Mouse (Mus musculus) cerebellum, adult 2 months (tissue): ENCODE data around the gene Fam45a. TPM values are rescaled to one million over a fixed set of nuclear protein-coding genes. Genes with fewer than 3 reads are reported as not detected.
A peak's percentile ranks its signal among the peaks of the same experiment; 100 is the strongest.

Experiments used
- DNase-seq, 2 experiments: peaks; one replicate each; pipeline ENCODE4 v3.0.0; 2021
- H3K27ac ChIP-seq: fragments of 200-500 bp; 2 replicates; pipeline ENCODE4 v1.5.1; 2012; ENCODE audit warnings: low read length, control low read depth, inconsistent platforms; ENCODE audit not compliant: insufficient read depth
- H3K27me3 ChIP-seq: fragments of 200-500 bp; 2 replicates; pipeline ENCODE4 v1.6.1; 2012; ENCODE audit warnings: inconsistent platforms, mild to moderate bottlenecking, low read length, moderate library complexity; ENCODE audit not compliant: control insufficient read depth, insufficient read depth
- H3K4me1 ChIP-seq: fragments of 200-500 bp; 2 replicates; pipeline ENCODE4 v1.6.1; 2011; ENCODE audit warnings: low read length; ENCODE audit not compliant: control insufficient read depth, insufficient read depth
- H3K4me3 ChIP-seq: fragments of 200-500 bp; replicated peaks from 2 replicates; pipeline ENCODE3; 2011; ENCODE audit warnings: mild to moderate bottlenecking, low read depth, low read length, control low read depth; ENCODE audit not compliant: insufficient read depth
- CTCF ChIP-seq: fragments of 200-500 bp; IDR thresholded peaks from 2 replicates; pipeline ENCODE4 v1.5.1; 2011; ENCODE audit warnings: low read depth, mild to moderate bottlenecking, control low read depth, low read length, moderate library complexity, borderline replicate concordance; ENCODE audit not compliant: insufficient read depth
- POLR2A ChIP-seq: fragments of 200-500 bp; IDR thresholded peaks from 2 replicates; pipeline ENCODE4 v1.6.1; 2011; ENCODE audit warnings: low read length, control low read depth, borderline replicate concordance; ENCODE audit not compliant: insufficient read depth
- WGBS: fragments of 180-500 bp; shearing (Covaris S2); methylation state at CpG from one replicate; pipeline ENCODE4 v1.1.7; 2018; 5-methylcytosine and 5-hydroxymethylcytosine counted together
- polyA plus RNA-seq: library from polyadenylated mRNA; depleted of rRNA; stranded (reverse); fragments of >200 nt; gene quantifications from 2 replicates; pipeline ENCODE4 v1.2.3, GENCODE M21; 2012

Fam45a gene
- polyA plus RNA-seq, 1 experiment = 60.3 TPM

- H3K4me1 ChIP-seq = no peaks in the 10 kb centered on the region
- TF ChIP-seq CTCF = no peak
- TF ChIP-seq POLR2A = no peak
- WGBS = 73% methylated on average over 2 of the region's 2 CpGs
- no peaks in the 10 kb centered on the region; the same call in 1 of the 2 replicates for H3K27me3 ChIP-seq
- DNase-seq = no peak
- H3K4me3 ChIP-seq = no peak overlapping the region
- no peak overlapping the region for H3K27ac ChIP-seq
Measured at GRCm38 (mm10) chr19:60804903-60805302, 6.5 kb upstream of the Fam45a start.

- TF ChIP-seq CTCF = no peak
- no peak for TF ChIP-seq POLR2A
- Histone ChIP-seq H3K27me3 (no peaks in the 10 kb centered on the region), H3K4me3 (no peak overlapping the region), H3K27ac (no peak overlapping the region), H3K4me1 (no peaks in the 10 kb centered on the region)
- 98% methylated on average over 2 of the region's 2 CpGs for WGBS
- no peak for DNase-seq
Measured at GRCm38 (mm10) chr19:60809927-60810326, 1.5 kb upstream of the Fam45a start.

- WGBS = 8% methylated on average over 10 of the region's 10 CpGs
- no peaks in the 10 kb centered on the region; the same call in 1 of the 2 replicates for H3K4me1 ChIP-seq
- no peak for DNase-seq
- no peak overlapping the region for H3K27ac ChIP-seq
- peak overlapping the region; percentile 48 for H3K4me3 ChIP-seq
- H3K27me3 ChIP-seq = no peaks in the 10 kb centered on the region
- TF ChIP-seq CTCF (no peak), POLR2A (no peak)
Measured at GRCm38 (mm10) chr19:60812036-60812389, 628 bp downstream of the Fam45a start.

GRCm38 (mm10) chr19:60813133-60813532 lies 1.7 kb downstream of the Fam45a start:
- no peak for DNase-seq
- Histone ChIP-seq H3K4me3 (no peak overlapping the region), H3K27ac (no peak overlapping the region), H3K27me3 (no peaks in the 10 kb centered on the region), H3K4me1 (no peaks in the 10 kb centered on the region; the same call in 1 of the 2 replicates)
- no peak for TF ChIP-seq CTCF
- no peak for TF ChIP-seq POLR2A
- over 99% methylated on average over 6 of the region's 6 CpGs for WGBS

GRCm38 (mm10) chr19:60818677-60819076 lies 7.3 kb downstream of the Fam45a start:
- 92% methylated on average over 6 of the region's 6 CpGs for WGBS
- Histone ChIP-seq H3K4me1 (no peaks in the 10 kb centered on the region; the same call in 1 of the 2 replicates), H3K4me3 (no peak overlapping the region), H3K27me3 (no peaks in the 10 kb centered on the region), H3K27ac (no peak overlapping the region)
- TF ChIP-seq CTCF = no peak
- TF ChIP-seq POLR2A = no peak
- no peak for DNase-seq

- H3K27ac ChIP-seq = no peak overlapping the region
- H3K4me1 ChIP-seq = no peaks in the 10 kb centered on the region
- peak; percentile 72 for TF ChIP-seq CTCF
- TF ChIP-seq POLR2A = no peak
- 93% methylated on average over 1 of the region's 1 CpGs for WGBS
- peak; percentile 49 to 67 for DNase-seq
- no peak overlapping the region for H3K4me3 ChIP-seq
- no peaks in the 10 kb centered on the region for H3K27me3 ChIP-seq
Measured at GRCm38 (mm10) chr19:60837747-60838146, 26.4 kb downstream of the Fam45a start.

GRCm38 (mm10) chr19:60843324-60843723 lies 31.9 kb downstream of the Fam45a start:
- no peaks in the 10 kb centered on the region for H3K4me1 ChIP-seq
- no peak for TF ChIP-seq CTCF
- TF ChIP-seq POLR2A = no peak
- H3K4me3 ChIP-seq = no peak overlapping the region
- H3K27me3 ChIP-seq = no peaks in the 10 kb centered on the region
- no peak for DNase-seq
- H3K27ac ChIP-seq = no peak overlapping the region

GRCm38 (mm10) chr19:60845731-60846130 lies 34.3 kb downstream of the Fam45a start:
- TF ChIP-seq CTCF (no peak), POLR2A (no peak)
- Histone ChIP-seq H3K27me3 (no peaks in the 10 kb centered on the region), H3K4me3 (no peak overlapping the region), H3K4me1 (no peaks in the 10 kb centered on the region), H3K27ac (no peak overlapping the region)
- no peak for DNase-seq
